Mouse (Mus musculus) spleen, adult 2 months (tissue): ENCODE measurements around the gene Tomm40. TPM values are rescaled to one million over a fixed set of nuclear protein-coding genes. Genes with fewer than 3 reads are reported as not detected.

ENCODE experiments used
- DNase-seq, 2 experiments: peaks; one replicate each; pipeline versions ENCODE4 v3.0.0 to v3.0.0-alpha.2; 2012 to 2021; ENCODE audit warnings: low spot score in 2 of 2, low read depth in 1 of 2
- H3K27ac ChIP-seq: fragments of 200-500 bp; 2 replicates; pipeline ENCODE4 v1.5.1; 2012; ENCODE audit warnings: low read length, inconsistent platforms; ENCODE audit not compliant: insufficient read depth
- H3K27me3 ChIP-seq: fragments of 200-500 bp; 2 replicates; pipeline ENCODE4 v1.6.1; 2012; ENCODE audit warnings: mild to moderate bottlenecking, moderate library complexity, low read length, inconsistent platforms; ENCODE audit not compliant: control insufficient read depth, insufficient read depth
- H3K36me3 ChIP-seq: fragments of 200-500 bp; 2 replicates; pipeline ENCODE4 v1.6.1; 2012; ENCODE audit warnings: mild to moderate bottlenecking, low read length, inconsistent platforms; ENCODE audit not compliant: control insufficient read depth, insufficient read depth
- H3K4me1 ChIP-seq: fragments of 200-500 bp; 2 replicates; pipeline ENCODE4 v1.6.1; 2011; ENCODE audit warnings: inconsistent platforms; ENCODE audit not compliant: control insufficient read depth, insufficient read depth, insufficient read length
- H3K4me3 ChIP-seq: fragments of 200-500 bp; 2 replicates; pipeline ENCODE4 v1.5.1; 2011; ENCODE audit warnings: mild to moderate bottlenecking, inconsistent platforms; ENCODE audit not compliant: insufficient read depth, insufficient read length; ENCODE audit errors: extremely low read depth
- CTCF ChIP-seq: fragments of 200-500 bp; IDR thresholded peaks from 2 replicates; pipeline ENCODE4 v1.5.1; 2011; ENCODE audit warnings: mild to moderate bottlenecking, inconsistent platforms; ENCODE audit not compliant: insufficient read depth, insufficient read length, insufficient replicate concordance; ENCODE audit errors: extremely low read depth
- POLR2A ChIP-seq: fragments of 200-500 bp; IDR thresholded peaks from 2 replicates; pipeline ENCODE4 v1.6.1; 2011; ENCODE audit warnings: low read depth, low read length, inconsistent platforms
- WGBS: fragments of 180-500 bp; shearing (Covaris S2); methylation state at CpG from one replicate; pipeline ENCODE4 v1.1.7; 2018; 5-methylcytosine and 5-hydroxymethylcytosine counted together
- polyA plus RNA-seq: library from polyadenylated mRNA; depleted of rRNA; stranded (reverse); fragments of >200 nt; gene quantifications from 2 replicates; pipeline ENCODE4 v1.2.3, GENCODE M21; 2012; rRNA removed

The Tomm40 gene
- polyA plus RNA-seq, 1 experiment: 51.1 TPM

GRCm38 (mm10) chr7:19652614-19653013, 62.6 kb downstream of the Tomm40 start:
- Histone ChIP-seq H3K27me3 (no peaks in the 10 kb centered on the region), H3K4me1 (no peaks in the 10 kb centered on the region), H3K27ac (no peak overlapping the region), H3K4me3 (no peak overlapping the region), H3K36me3 (peaks cover 22% of the 10 kb centered on the region; the same call in 1 of the 2 replicates)
- WGBS: 96% methylated on average over 2 of the region's 2 CpGs
- no peak for DNase-seq
- TF ChIP-seq CTCF (no peak), POLR2A (no peak)

Other genes starting within 250 kb of the Tomm40 start
- 8.8 and 13.9 TPM in 2 replicates for gene Bloc1s3, start 207.1 kb downstream of the Tomm40 start, polyA plus RNA-seq
- gene Trappc6a, start 207.0 kb downstream of the Tomm40 start, polyA plus RNA-seq: 54.4 and 75.5 TPM in 2 replicates
- 2.2 and 2.3 TPM in 2 replicates for gene Nkpd1, start 197.6 kb downstream of the Tomm40 start, polyA plus RNA-seq
- gene Ppp1r37, start 152.4 kb downstream of the Tomm40 start, polyA plus RNA-seq: 56.2 and 71.0 TPM in 2 replicates
- gene Zfp296, start 138.2 kb downstream of the Tomm40 start, polyA plus RNA-seq: 20.9 and 33.0 TPM in 2 replicates
- gene Gemin7, start 137.8 kb downstream of the Tomm40 start, polyA plus RNA-seq: 94.7 and 143 TPM in 2 replicates
- 102 and 186 TPM in 2 replicates for gene Clasrp, start 111.0 kb downstream of the Tomm40 start, polyA plus RNA-seq
- gene Relb, start 86.0 kb downstream of the Tomm40 start, polyA plus RNA-seq: 76.9 and 114 TPM in 2 replicates
- 76.3 and 78.9 TPM in 2 replicates for gene Clptm1, start 50.4 kb downstream of the Tomm40 start, polyA plus RNA-seq
- 1.2 and 5.5 TPM in 2 replicates for gene Apoc2, start 37.5 kb downstream of the Tomm40 start, polyA plus RNA-seq
- not detected in 2 replicates for gene Gm44805, start 34.0 kb downstream of the Tomm40 start, polyA plus RNA-seq
- 0.25 and 0.28 TPM in 2 replicates for gene Apoc4, start 34.0 kb downstream of the Tomm40 start, polyA plus RNA-seq
- gene Apoc1, start 22.8 kb downstream of the Tomm40 start, polyA plus RNA-seq: 4.3 and 6.7 TPM in 2 replicates
- gene Apoe, start 16.2 kb downstream of the Tomm40 start, polyA plus RNA-seq: 1,613 and 1,762 TPM in 2 replicates
- 23.3 and 24.4 TPM in 2 replicates for gene Nectin2, start 35.0 kb upstream of the Tomm40 start, polyA plus RNA-seq
- 30.1 and 39.8 TPM in 2 replicates for gene Bcam, start 55.6 kb upstream of the Tomm40 start, polyA plus RNA-seq
- gene Cblc, start 81.4 kb upstream of the Tomm40 start, polyA plus RNA-seq: 1.4 TPM in 2 replicates
- 102 and 149 TPM in 2 replicates for gene Bcl3, start 107.3 kb upstream of the Tomm40 start, polyA plus RNA-seq
- gene Gm19345, start 136.6 kb upstream of the Tomm40 start, polyA plus RNA-seq: 0.45 TPM in 1 of 2 replicates, not detected in the other
- 17.0 and 21.7 TPM in 2 replicates for gene Ceacam16, start 145.9 kb upstream of the Tomm40 start, polyA plus RNA-seq
- gene Ceacam19, start 172.5 kb upstream of the Tomm40 start, polyA plus RNA-seq: 0.09 and 0.22 TPM in 2 replicates
- 6.6 and 8.0 TPM in 2 replicates for gene Pvr, start 205.7 kb upstream of the Tomm40 start, polyA plus RNA-seq
- gene Igsf23, start 235.3 kb upstream of the Tomm40 start, polyA plus RNA-seq: 1.2 and 3.9 TPM in 2 replicates
- gene Ceacam20, start 250.0 kb upstream of the Tomm40 start, polyA plus RNA-seq: not detected in 2 replicates